Mouse (Mus musculus) midbrain, embryonic 16.5 days (tissue): ENCODE measurements around the gene Cnga2. TPM values are rescaled to one million over a fixed set of nuclear protein-coding genes. Genes with fewer than 3 reads are reported as not detected.

Source experiments
- ATAC-seq: fragments of 200-750 bp; cut with Nextera tagmentation; 2 replicates; pipeline ENCODE4 v1.8.0; 2017; ENCODE audit warnings: moderate TSS enrichment
- H3K27ac ChIP-seq: fragments of 300-500 bp; sonication (generic); 2 replicates; pipeline ENCODE4 v1.5.1; 2014; ENCODE audit warnings: mild to moderate bottlenecking, low read length, mixed read lengths
- H3K27me3 ChIP-seq: fragments of 300-500 bp; sonication (generic); 2 replicates; pipeline ENCODE4 v1.6.1; 2014; ENCODE audit warnings: low read depth, low read length, mixed read lengths; ENCODE audit not compliant: control insufficient read depth, insufficient read depth
- H3K36me3 ChIP-seq: fragments of 300-500 bp; sonication (generic); 2 replicates; pipeline ENCODE4 v1.6.1; 2014; ENCODE audit warnings: mild to moderate bottlenecking, low read length, moderate library complexity, mixed read lengths; ENCODE audit not compliant: control insufficient read depth, insufficient read depth
- H3K4me1 ChIP-seq: fragments of 300-500 bp; sonication (generic); 2 replicates; pipeline ENCODE4 v1.6.1; 2014; ENCODE audit warnings: mild to moderate bottlenecking, low read length, mixed read lengths; ENCODE audit not compliant: control insufficient read depth, insufficient read depth
- H3K4me2 ChIP-seq: fragments of 300-500 bp; sonication (generic); 2 replicates; pipeline ENCODE4 v1.6.1; 2014; ENCODE audit warnings: mild to moderate bottlenecking, low read length, mixed read lengths
- H3K4me3 ChIP-seq: fragments of 300-500 bp; sonication (generic); 2 replicates; pipeline ENCODE4 v1.5.1; 2014; ENCODE audit warnings: low read depth, mild to moderate bottlenecking, low read length, moderate library complexity, mixed read lengths
- H3K9ac ChIP-seq: fragments of 300-500 bp; sonication (generic); 2 replicates; pipeline ENCODE4 v1.6.1; 2014; ENCODE audit warnings: low read depth, low read length, mixed read lengths
- H3K9me3 ChIP-seq: fragments of 300-500 bp; sonication (generic); replicated peaks from 2 replicates; pipeline ENCODE4 v1.6.1; 2014; ENCODE audit warnings: mild to moderate bottlenecking, low read length, mixed read lengths; ENCODE audit not compliant: control insufficient read depth, poor library complexity, severe bottlenecking
- WGBS: fragments of 180-500 bp; shearing (Covaris S2); extraction: QIAGEN DNeasy Blood & Tissue Kit; methylation state at CpG from one replicate; pipeline ENCODE4 v1.1.7; 2014; 5-methylcytosine and 5-hydroxymethylcytosine counted together
- polyA plus RNA-seq: library from polyadenylated mRNA; unstranded; fragments of >200 nt; fragmentation: Nextera tagmentation; extraction: Ambion mirVana; gene quantifications from 2 replicates; pipeline ENCODE4 v1.2.1, GENCODE M21; 2015

The Cnga2 gene
- polyA plus RNA-seq, 1 experiment from 2014 or later: 0.28 TPM

- H3K9me3 ChIP-seq: no peaks in the 10 kb centered on the region
- H3K27me3 ChIP-seq: no peaks in the 10 kb centered on the region
- H3K36me3 ChIP-seq: no peaks in the 10 kb centered on the region
- 73% methylated on average over 1 of the region's 1 CpGs for WGBS
- ATAC-seq: no peak
- H3K4me3 ChIP-seq: no peak overlapping the region
- H3K4me2 ChIP-seq: no peak overlapping the region
- H3K27ac ChIP-seq: no peak overlapping the region
- no peaks in the 10 kb centered on the region for H3K4me1 ChIP-seq
- H3K9ac ChIP-seq: no peak overlapping the region
Measured at GRCm38 (mm10) chrX:72022241-72022640, 30.6 kb downstream of the Cnga2 start.

- WGBS: 34% methylated on average over 10 of the region's 10 CpGs
- H3K27me3 ChIP-seq: no peaks in the 10 kb centered on the region
- H3K9ac ChIP-seq: no peak overlapping the region
- H3K9me3 ChIP-seq: no peaks in the 10 kb centered on the region
- no peaks in the 10 kb centered on the region for H3K36me3 ChIP-seq
- H3K4me3 ChIP-seq: no peak overlapping the region
- H3K27ac ChIP-seq: no peak overlapping the region
- H3K4me1 ChIP-seq: no peaks in the 10 kb centered on the region
- H3K4me2 ChIP-seq: no peak overlapping the region
- ATAC-seq: peak; percentile 70; the same call in 1 of the 2 replicates
Measured at GRCm38 (mm10) chrX:72022750-72023398, 31.2 kb downstream of the Cnga2 start.

GRCm38 (mm10) chrX:72023542-72023941 lies 31.9 kb downstream of the Cnga2 start:
- ATAC-seq: no peak
- Histone ChIP-seq H3K27ac (no peak overlapping the region), H3K9me3 (no peaks in the 10 kb centered on the region), H3K4me2 (no peak overlapping the region), H3K27me3 (no peaks in the 10 kb centered on the region), H3K36me3 (no peaks in the 10 kb centered on the region), H3K9ac (no peak overlapping the region), H3K4me1 (no peaks in the 10 kb centered on the region), H3K4me3 (no peak overlapping the region)
- 80% methylated on average over 3 of the region's 3 CpGs for WGBS

GRCm38 (mm10) chrX:72044056-72044455 lies 52.4 kb downstream of the Cnga2 start:
- Histone ChIP-seq H3K4me3 (no peak overlapping the region), H3K27ac (no peak overlapping the region), H3K4me2 (no peak overlapping the region), H3K9ac (no peak overlapping the region), H3K36me3 (no peaks in the 10 kb centered on the region), H3K4me1 (no peaks in the 10 kb centered on the region), H3K27me3 (no peaks in the 10 kb centered on the region), H3K9me3 (no peaks in the 10 kb centered on the region)
- WGBS: 69% methylated on average over 3 of the region's 3 CpGs
- no peak for ATAC-seq

- Histone ChIP-seq H3K27me3 (no peaks in the 10 kb centered on the region), H3K9me3 (no peaks in the 10 kb centered on the region), H3K4me1 (no peaks in the 10 kb centered on the region), H3K9ac (no peak overlapping the region), H3K4me3 (no peak overlapping the region), H3K4me2 (no peak overlapping the region), H3K36me3 (no peaks in the 10 kb centered on the region), H3K27ac (no peak overlapping the region)
- no peak for ATAC-seq
- 88% methylated on average over 2 of the region's 2 CpGs for WGBS
Measured at GRCm38 (mm10) chrX:72047918-72048317, 56.3 kb downstream of the Cnga2 start.

Other genes with a start within 250 kb of the Cnga2 start
- 57.6 and 60.2 TPM in 2 replicates for gene Vma21, start 175.9 kb upstream of the Cnga2 start, polyA plus RNA-seq
- 0.29 TPM in 2 replicates for gene Gm1141, start 70.8 kb upstream of the Cnga2 start, polyA plus RNA-seq
- 17.7 and 18.0 TPM in 2 replicates for gene Prrg3, start 29.2 kb upstream of the Cnga2 start, polyA plus RNA-seq
- gene Fate1, start 18.9 kb upstream of the Cnga2 start, polyA plus RNA-seq: 0.23 TPM in 1 of 2 replicates, not detected in the other
- gene Magea4, start 230.2 kb downstream of the Cnga2 start, polyA plus RNA-seq: not detected in 2 replicates